Mouse (Mus musculus) cerebellum, adult 2 months (tissue): ENCODE data around the gene Nim1k. TPM values are rescaled to one million over a fixed set of nuclear protein-coding genes. Genes with fewer than 3 reads are reported as not detected.

Experiments used
- DNase-seq, 2 experiments: peaks; one replicate each; pipeline ENCODE4 v3.0.0; 2021
- H3K27ac ChIP-seq: fragments of 200-500 bp; 2 replicates; pipeline ENCODE4 v1.5.1; 2012; ENCODE audit warnings: low read length, control low read depth, inconsistent platforms; ENCODE audit not compliant: insufficient read depth
- H3K27me3 ChIP-seq: fragments of 200-500 bp; 2 replicates; pipeline ENCODE4 v1.6.1; 2012; ENCODE audit warnings: inconsistent platforms, mild to moderate bottlenecking, low read length, moderate library complexity; ENCODE audit not compliant: control insufficient read depth, insufficient read depth
- H3K4me1 ChIP-seq: fragments of 200-500 bp; 2 replicates; pipeline ENCODE4 v1.6.1; 2011; ENCODE audit warnings: low read length; ENCODE audit not compliant: control insufficient read depth, insufficient read depth
- H3K4me3 ChIP-seq: fragments of 200-500 bp; replicated peaks from 2 replicates; pipeline ENCODE3; 2011; ENCODE audit warnings: mild to moderate bottlenecking, low read depth, low read length, control low read depth; ENCODE audit not compliant: insufficient read depth
- CTCF ChIP-seq: fragments of 200-500 bp; IDR thresholded peaks from 2 replicates; pipeline ENCODE4 v1.5.1; 2011; ENCODE audit warnings: low read depth, mild to moderate bottlenecking, control low read depth, low read length, moderate library complexity, borderline replicate concordance; ENCODE audit not compliant: insufficient read depth
- POLR2A ChIP-seq: fragments of 200-500 bp; IDR thresholded peaks from 2 replicates; pipeline ENCODE4 v1.6.1; 2011; ENCODE audit warnings: low read length, control low read depth, borderline replicate concordance; ENCODE audit not compliant: insufficient read depth
- WGBS: fragments of 180-500 bp; shearing (Covaris S2); methylation state at CpG from one replicate; pipeline ENCODE4 v1.1.7; 2018; 5-methylcytosine and 5-hydroxymethylcytosine counted together
- polyA plus RNA-seq: library from polyadenylated mRNA; depleted of rRNA; stranded (reverse); fragments of >200 nt; gene quantifications from 2 replicates; pipeline ENCODE4 v1.2.3, GENCODE M21; 2012

Nim1k gene
- polyA plus RNA-seq, 1 experiment, result 4.7 TPM

DNA sequence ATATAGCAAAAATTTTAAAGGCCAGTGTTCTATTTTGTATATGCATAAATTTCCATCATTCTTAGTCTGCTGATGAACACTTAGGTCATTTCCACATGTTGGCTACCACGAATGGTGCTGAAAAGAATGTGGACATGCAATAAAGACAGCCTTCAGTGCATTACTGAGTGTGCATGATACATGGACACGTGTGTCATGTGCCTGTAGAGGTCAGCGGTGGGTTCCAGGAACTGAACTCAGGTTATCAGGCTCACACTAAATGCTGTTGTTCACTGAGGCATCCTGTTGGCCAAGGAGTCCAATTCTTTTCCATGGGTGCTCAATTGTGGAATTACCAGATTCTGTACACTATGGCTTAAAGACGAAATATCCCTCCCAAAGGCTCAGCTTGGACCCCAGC is 27.9 kb upstream of the Nim1k start:
- no peak overlapping the region for H3K4me3 ChIP-seq
- DNase-seq, result no peak
- no peak overlapping the region for H3K27ac ChIP-seq
- H3K4me1 ChIP-seq, result no peaks in the 10 kb centered on the region
- WGBS, result 80% methylated on average over 4 of the region's 4 CpGs
- H3K27me3 ChIP-seq, result no peaks in the 10 kb centered on the region
- TF ChIP-seq POLR2A (no peak), CTCF (no peak)

DNA sequence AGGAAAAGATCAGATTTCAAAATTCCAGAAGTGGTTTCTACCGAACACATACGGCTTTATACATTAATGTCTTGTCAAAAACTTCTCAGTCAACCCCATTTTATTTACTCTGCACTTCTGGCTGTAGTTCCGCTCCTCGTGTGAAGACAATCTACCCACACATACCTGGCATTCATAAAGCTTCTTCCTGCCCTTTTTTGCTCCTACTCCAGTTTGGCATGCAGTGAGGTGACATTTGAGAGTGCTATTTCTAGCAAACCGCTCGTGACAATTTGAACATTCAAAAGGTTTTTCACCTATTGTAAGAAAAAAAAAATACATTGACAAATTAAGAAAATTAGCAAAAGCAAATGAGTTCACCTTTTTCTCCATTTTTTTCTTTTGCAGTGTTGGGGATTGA is 12.9 kb upstream of the Nim1k start:
- Histone ChIP-seq H3K4me3 (no peak overlapping the region), H3K27ac (no peak overlapping the region), H3K4me1 (peaks cover 8% of the 10 kb centered on the region; the same call in 1 of the 2 replicates), H3K27me3 (no peaks in the 10 kb centered on the region)
- 45% methylated on average over 6 of the region's 6 CpGs for WGBS
- TF ChIP-seq CTCF (no peak), POLR2A (no peak)
- DNase-seq, result peak in 1 of 2 experiments; percentile 29

DNA sequence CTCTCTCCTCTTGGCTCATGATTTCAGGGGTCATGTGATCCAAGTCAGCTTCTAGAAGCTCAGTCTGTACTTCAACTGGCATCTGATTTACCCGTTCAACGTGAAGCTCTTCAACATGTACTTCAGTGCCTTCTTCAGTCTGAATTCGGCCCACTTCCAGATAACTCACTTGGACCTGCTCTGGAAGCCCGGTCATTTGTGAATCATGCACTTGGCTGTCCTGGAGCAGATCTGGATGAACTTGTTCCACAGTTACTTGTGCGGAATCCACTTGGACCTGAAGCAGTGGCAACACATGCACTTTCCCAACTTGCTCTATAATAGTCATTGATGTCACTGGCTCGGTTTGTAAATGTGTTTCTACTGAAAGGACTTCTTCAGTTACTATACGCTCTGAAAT is 10.8 kb upstream of the Nim1k start:
- 87% methylated on average over 7 of the region's 7 CpGs for WGBS
- H3K4me3 ChIP-seq, result no peak overlapping the region

DNA sequence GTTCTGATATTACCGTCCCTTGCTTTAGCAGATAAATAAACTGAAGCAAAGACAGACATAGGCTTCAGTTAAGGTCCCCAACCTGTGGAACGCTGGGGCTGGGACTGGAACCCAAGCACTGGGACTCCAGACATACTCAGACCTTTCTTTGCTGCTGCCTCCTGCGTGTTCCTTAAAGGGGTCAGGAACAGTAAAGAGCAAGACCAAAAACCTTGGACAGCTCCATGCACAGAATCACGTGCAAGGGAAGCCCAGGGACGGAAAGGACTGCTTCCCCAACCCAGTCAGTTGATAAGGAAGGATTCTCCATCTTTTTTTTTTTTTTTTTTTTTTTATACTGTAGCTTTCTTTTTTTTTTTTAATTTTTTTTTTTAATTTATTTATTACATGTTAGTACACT is 1.1 kb upstream of the Nim1k start:
- whole genome bisulfite sequencing, result 61% methylated on average over 5 of the region's 5 CpGs
- Histone ChIP-seq H3K27ac (no peak overlapping the region), H3K4me1 (no peaks in the 10 kb centered on the region), H3K27me3 (no peaks in the 10 kb centered on the region), H3K4me3 (peak overlapping the region; percentile 77)
- no peak for DNase-seq
- TF ChIP-seq POLR2A, result no peak
- no peak for TF ChIP-seq CTCF

More for the DNA sequence above, 10.8 kb upstream of the Nim1k start:
- Histone ChIP-seq H3K27me3 (no peaks in the 10 kb centered on the region), H3K4me1 (peaks cover 8% of the 10 kb centered on the region; the same call in 1 of the 2 replicates), H3K27ac (no peak overlapping the region)
- no peak for DNase-seq
- TF ChIP-seq POLR2A (no peak), CTCF (no peak)

DNA sequence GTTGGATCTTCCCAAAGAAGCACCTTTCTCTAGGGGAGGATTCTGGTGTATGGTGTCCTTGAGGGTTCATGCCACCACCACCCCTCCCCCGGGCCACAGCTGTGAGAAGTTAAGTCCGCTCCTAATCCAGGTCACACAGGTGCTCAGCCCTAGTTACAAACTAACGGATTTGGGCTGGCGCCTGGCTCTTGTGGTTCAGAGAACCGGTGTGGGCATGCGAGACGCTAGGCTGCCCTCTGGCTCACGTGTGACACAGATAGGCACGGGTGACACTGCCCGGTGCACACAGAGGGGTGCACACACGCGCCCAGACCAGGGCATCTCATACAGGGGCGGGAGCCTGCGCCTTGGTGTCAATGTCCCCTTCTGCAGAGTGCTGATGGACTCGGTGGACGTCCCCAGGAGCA is 538 bp downstream of the Nim1k start:
- DNase-seq, result peak in 1 of 2 experiments; percentile 61
- Histone ChIP-seq H3K27me3 (no peaks in the 10 kb centered on the region), H3K4me3 (peak overlapping the region; percentile 77), H3K27ac (peak overlapping the region; percentile 76), H3K4me1 (no peaks in the 10 kb centered on the region)
- no peak for TF ChIP-seq CTCF
- under 1% methylated on average over 16 of the region's 16 CpGs for WGBS

DNA sequence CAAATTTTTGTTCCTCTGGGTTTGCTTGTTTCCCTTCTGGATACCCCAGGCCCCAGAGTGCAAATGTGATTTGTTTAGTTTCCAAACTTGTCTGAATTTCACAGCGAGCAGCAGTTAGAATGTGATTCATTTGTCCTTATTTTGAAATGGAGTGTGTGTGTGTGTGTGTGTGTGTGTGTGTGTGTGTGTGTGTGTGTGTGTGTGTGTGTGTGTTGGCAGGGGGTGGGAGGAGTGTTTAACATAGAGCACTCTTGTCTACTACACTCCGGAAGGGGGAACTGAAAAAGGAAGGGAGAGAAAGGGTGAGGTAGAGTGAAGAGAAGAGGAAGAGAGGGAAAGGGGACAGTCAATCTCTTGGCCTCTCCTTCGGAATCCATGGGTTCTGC is 1.1 kb downstream of the Nim1k start:
- no peak overlapping the region for H3K27ac ChIP-seq
- H3K4me3 ChIP-seq, result no peak overlapping the region
- 46% methylated on average over 3 of the region's 3 CpGs for WGBS
- no peak for TF ChIP-seq POLR2A
- TF ChIP-seq CTCF, result no peak
- no peaks in the 10 kb centered on the region for H3K4me1 ChIP-seq
- H3K27me3 ChIP-seq, result no peaks in the 10 kb centered on the region
- DNase-seq, result no peak

DNA sequence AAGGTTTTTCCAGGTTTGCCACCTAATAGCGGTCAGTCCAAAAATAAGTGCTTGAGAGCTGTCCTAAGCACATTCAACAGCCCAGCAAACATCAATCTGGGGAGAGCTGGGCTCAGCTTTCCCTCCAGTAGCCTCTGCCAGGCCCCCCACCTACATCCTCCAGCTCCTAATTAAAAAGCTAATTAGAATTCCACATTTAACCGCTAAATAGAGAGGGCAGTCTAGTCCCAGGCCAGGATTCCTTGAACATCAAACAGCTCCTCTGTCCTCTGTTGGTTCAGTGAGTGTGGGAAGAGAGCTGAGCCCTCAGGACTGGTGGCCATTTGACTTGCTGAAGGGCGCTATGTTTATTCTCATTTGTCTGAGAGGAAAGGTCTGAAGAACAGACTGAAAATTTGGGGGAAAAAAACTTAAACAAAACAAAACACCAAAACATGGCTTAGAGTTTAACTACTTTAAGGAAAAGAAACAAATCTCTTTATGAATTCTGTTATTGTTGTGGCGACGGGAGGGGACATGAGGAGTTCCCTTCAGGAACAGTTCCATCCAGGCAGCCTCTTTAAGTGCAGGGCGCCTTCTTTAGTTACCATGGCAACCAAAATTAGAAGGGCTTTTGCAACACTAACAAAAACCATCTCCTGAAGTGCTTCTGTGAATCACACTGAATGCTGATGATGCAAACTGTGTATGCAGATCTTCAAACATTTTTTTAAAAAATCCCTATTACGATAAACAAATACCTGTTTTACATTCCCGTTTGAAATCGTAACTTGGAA is 1.6 kb downstream of the Nim1k start:
- DNase-seq, result peak in 1 of 2 experiments; percentile 34

DNA sequence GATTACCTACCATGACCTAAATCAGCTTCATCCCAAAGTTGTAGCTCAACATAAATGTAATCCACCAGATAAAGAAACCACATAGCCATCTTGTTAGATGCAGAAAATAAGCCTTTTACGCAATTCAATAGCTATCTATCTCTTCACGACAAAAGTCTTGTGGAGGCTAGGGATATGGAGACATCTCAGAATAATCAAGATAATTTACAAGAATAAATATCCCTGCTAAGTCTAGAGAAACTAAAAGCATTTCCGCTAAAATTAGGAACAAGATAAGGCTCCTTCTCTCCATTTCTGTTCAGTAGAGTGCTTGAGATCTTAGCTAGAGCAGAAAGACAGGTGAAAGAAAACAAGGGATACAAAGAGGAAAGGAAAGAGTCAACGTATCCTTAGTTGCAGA is 8.8 kb downstream of the Nim1k start:
- Histone ChIP-seq H3K27ac (no peak overlapping the region), H3K4me1 (no peaks in the 10 kb centered on the region), H3K4me3 (no peak overlapping the region), H3K27me3 (no peaks in the 10 kb centered on the region)
- 93% methylated on average over 4 of the region's 4 CpGs for WGBS
- no peak for DNase-seq
- TF ChIP-seq CTCF (no peak), POLR2A (no peak)

More for the DNA sequence above, 1.6 kb downstream of the Nim1k start:
- Histone ChIP-seq H3K27me3 (no peaks in the 10 kb centered on the region), H3K4me3 (no peak overlapping the region), H3K27ac (no peak overlapping the region), H3K4me1 (no peaks in the 10 kb centered on the region)
- 67% methylated on average over 9 of the region's 9 CpGs for WGBS
- no peak for TF ChIP-seq CTCF
- no peak for TF ChIP-seq POLR2A

DNA sequence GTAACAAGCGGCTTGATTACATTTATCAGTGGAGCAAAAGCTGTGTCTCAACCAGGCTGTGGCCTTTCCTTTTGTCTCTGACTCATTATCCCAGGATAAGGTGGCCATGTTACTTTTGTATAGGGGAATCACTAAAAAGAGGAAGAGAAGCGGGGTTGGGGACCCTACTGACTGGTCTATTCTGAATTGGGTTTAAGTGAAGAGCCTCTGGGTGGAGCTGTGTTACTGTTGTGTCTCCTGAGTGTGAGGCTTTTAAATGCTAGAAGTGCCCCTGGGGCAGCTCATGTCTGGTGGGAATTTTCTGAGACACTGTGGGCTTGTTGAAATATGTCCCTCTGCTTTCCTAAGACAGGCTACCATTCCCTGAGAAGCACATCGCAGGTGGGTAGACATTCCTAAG is 12.2 kb downstream of the Nim1k start:
- TF ChIP-seq POLR2A (no peak), CTCF (no peak)
- DNase-seq, result no peak
- 86% methylated on average over 3 of the region's 3 CpGs for WGBS
- Histone ChIP-seq H3K4me3 (no peak overlapping the region), H3K27ac (no peak overlapping the region), H3K4me1 (0 out of 2 replicates have a peak, but pooled peaks cover 2% of the 10 kb centered on the region), H3K27me3 (no peaks in the 10 kb centered on the region)
